Mouse (Mus musculus) forebrain, embryonic 14.5 days (tissue): ENCODE measurements around the gene Msh2. TPM values are rescaled to one million over a fixed set of nuclear protein-coding genes. Genes with fewer than 3 reads are reported as not detected.
"Not testable (repeated sequence)": the region's sequence is repeated elsewhere in the genome, so short reads cannot be mapped to it uniquely, and the experiment has no call there.

Experiments used
- ATAC-seq: fragments of 200-750 bp; cut with Nextera tagmentation; 2 replicates; pipeline ENCODE4 v1.8.0; 2017; ENCODE audit warnings: mild to moderate bottlenecking, moderate library complexity
- DNase-seq: peaks from one replicate; pipeline ENCODE4 v3.0.0-alpha.2; 2015; ENCODE audit warnings: low spot score
- H3K27ac ChIP-seq: fragments of 300-500 bp; sonication (generic); 2 replicates; pipeline ENCODE4 v1.5.1; 2014; ENCODE audit warnings: low read depth, mild to moderate bottlenecking, control low read depth, low read length, moderate library complexity
- H3K27me3 ChIP-seq: fragments of 300-500 bp; sonication (generic); replicated peaks from 2 replicates; pipeline ENCODE4 v1.6.1; 2014; ENCODE audit warnings: low read length, control low read depth, mixed read lengths; ENCODE audit not compliant: control insufficient read depth, insufficient read depth
- H3K36me3 ChIP-seq: fragments of 300-500 bp; sonication (generic); 2 replicates; pipeline ENCODE4 v1.6.1; 2014; ENCODE audit warnings: low read length, control low read depth; ENCODE audit not compliant: control insufficient read depth, insufficient read depth
- H3K4me1 ChIP-seq: fragments of 300-500 bp; sonication (generic); 2 replicates; pipeline ENCODE4 v1.6.1; 2014; ENCODE audit warnings: antibody characterized with exemption, low read length, control low read depth; ENCODE audit not compliant: control insufficient read depth, insufficient read depth
- H3K4me2 ChIP-seq: fragments of 300-500 bp; sonication (generic); 2 replicates; pipeline ENCODE4 v1.6.1; 2014; ENCODE audit warnings: mild to moderate bottlenecking, control low read depth, low read length
- H3K4me3 ChIP-seq: fragments of 300-500 bp; sonication (generic); 2 replicates; pipeline ENCODE4 v1.5.1; 2014; ENCODE audit warnings: low read depth, low read length, control low read depth
- H3K9ac ChIP-seq: fragments of 300-500 bp; sonication (generic); 2 replicates; pipeline ENCODE4 v1.6.1; 2014; ENCODE audit warnings: mild to moderate bottlenecking, low read length, control low read depth, moderate library complexity
- H3K9me3 ChIP-seq: fragments of 300-500 bp; sonication (generic); replicated peaks from 2 replicates; pipeline ENCODE4 v1.6.1; 2016; ENCODE audit warnings: low read length, control low read depth, mixed read lengths; ENCODE audit not compliant: control insufficient read depth
- WGBS: fragments of 180-500 bp; shearing (Covaris S2); extraction: QIAGEN DNeasy Blood & Tissue Kit; methylation state at CpG from one replicate; pipeline ENCODE4 v1.1.7; 2014; 5-methylcytosine and 5-hydroxymethylcytosine counted together
- polyA plus RNA-seq: library from polyadenylated mRNA; unstranded; fragments of >200 nt; fragmentation: Nextera tagmentation; extraction: Ambion mirVana; gene quantifications from 2 replicates; pipeline ENCODE4 v1.2.1, GENCODE M21; 2014

The Msh2 gene
- polyA plus RNA-seq, 1 experiment from 2014 or later: 54.2 TPM

GRCm38 (mm10) chr17:87655616-87656015 lies 16.5 kb upstream of the Msh2 start:
- H3K9me3 ChIP-seq, H3K9ac ChIP-seq, H3K4me2 ChIP-seq, H3K27ac ChIP-seq, H3K27me3 ChIP-seq, H3K4me1 ChIP-seq, DNase-seq, H3K4me3 ChIP-seq, ATAC-seq, H3K36me3 ChIP-seq: not testable (repeated sequence)
- 96% methylated on average over 5 of the region's 5 CpGs for WGBS

GRCm38 (mm10) chr17:87661958-87662573 lies 10.1 kb upstream of the Msh2 start:
- not testable (repeated sequence) for ATAC-seq

GRCm38 (mm10) chr17:87664238-87664637 lies 7.9 kb upstream of the Msh2 start:
- H3K27me3 ChIP-seq: no peaks in the 10 kb centered on the region
- no peaks in the 10 kb centered on the region for H3K9me3 ChIP-seq
- ATAC-seq: no peak
- H3K4me2 ChIP-seq: no peak overlapping the region
- no peak overlapping the region for H3K4me3 ChIP-seq
- H3K9ac ChIP-seq: no peak overlapping the region
- no peaks in the 10 kb centered on the region for H3K4me1 ChIP-seq
- no peaks in the 10 kb centered on the region for H3K36me3 ChIP-seq
- H3K27ac ChIP-seq: no peak overlapping the region
- DNase-seq: no peak

More at GRCm38 (mm10) chr17:87661958-87662573, 10.1 kb upstream of the Msh2 start:
- not testable (repeated sequence) for H3K27ac ChIP-seq, H3K36me3 ChIP-seq, H3K4me1 ChIP-seq, H3K9me3 ChIP-seq, DNase-seq, H3K4me2 ChIP-seq, H3K9ac ChIP-seq, H3K27me3 ChIP-seq, H3K4me3 ChIP-seq
- WGBS: 84% methylated on average over 9 of the region's 9 CpGs

- Histone ChIP-seq H3K4me3 (no peak overlapping the region), H3K36me3 (no peaks in the 10 kb centered on the region), H3K4me1 (no peaks in the 10 kb centered on the region), H3K27me3 (no peaks in the 10 kb centered on the region), H3K27ac (no peak overlapping the region), H3K4me2 (no peak overlapping the region), H3K9ac (no peak overlapping the region), H3K9me3 (no peaks in the 10 kb centered on the region)
- DNase-seq (peak; percentile 61), ATAC-seq (no peak)
- 74% methylated on average over 10 of the region's 10 CpGs for WGBS
Measured at GRCm38 (mm10) chr17:87665066-87665822, 6.9 kb upstream of the Msh2 start.

GRCm38 (mm10) chr17:87672677-87673286 lies 652 bp downstream of the Msh2 start:
- peak overlapping the region; percentile 71; the same call in 1 of the 2 replicates for H3K27ac ChIP-seq
- under 1% methylated on average over 49 of the region's 54 CpGs for WGBS
- DNase-seq (peak; percentile 39), ATAC-seq (peak; percentile 58)
- no peaks in the 10 kb centered on the region for H3K9me3 ChIP-seq
- H3K9ac ChIP-seq: peak overlapping the region; percentile 79
- H3K4me2 ChIP-seq: peak overlapping the region; percentile 82
- H3K36me3 ChIP-seq: no peaks in the 10 kb centered on the region
- H3K4me1 ChIP-seq: peaks cover 13% of the 10 kb centered on the region
- H3K27me3 ChIP-seq: no peaks in the 10 kb centered on the region
- peak overlapping the region; percentile 88 for H3K4me3 ChIP-seq

- not testable (repeated sequence) for H3K27ac ChIP-seq, H3K4me3 ChIP-seq, H3K27me3 ChIP-seq, H3K4me2 ChIP-seq, H3K9me3 ChIP-seq, ATAC-seq, H3K9ac ChIP-seq
- DNase-seq: peak; percentile 44
- WGBS: 97% methylated on average over 1 of the region's 1 CpGs
- H3K4me1 ChIP-seq: peaks cover 13% of the 10 kb centered on the region
- H3K36me3 ChIP-seq: peaks cover 27% of the 10 kb centered on the region
Measured at GRCm38 (mm10) chr17:87676916-87677474, 4.9 kb downstream of the Msh2 start.

DNA sequence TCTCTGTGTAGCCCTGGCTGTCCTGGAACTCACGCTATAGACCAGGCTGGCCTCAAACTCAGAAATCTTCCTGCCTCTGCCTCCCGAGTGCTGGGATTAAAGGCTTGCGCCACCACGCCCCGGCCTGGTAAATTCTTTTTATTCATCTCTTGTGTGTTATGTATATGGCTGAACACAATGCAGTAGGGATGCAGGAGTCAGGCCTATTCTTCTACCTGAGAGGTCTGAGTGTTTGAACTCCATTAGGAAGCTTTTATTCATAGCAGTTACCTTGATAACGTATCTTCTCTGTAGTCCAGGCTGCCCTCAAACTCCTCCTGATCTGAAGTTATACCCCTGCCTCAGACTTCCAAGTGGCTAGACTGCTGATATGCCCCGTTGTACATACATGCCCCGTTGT lies 5.5 kb downstream of the Msh2 start:
- Histone ChIP-seq H3K36me3 (peaks cover 34% of the 10 kb centered on the region), H3K27ac (no peak overlapping the region), H3K9me3 (no peaks in the 10 kb centered on the region), H3K4me3 (no peak overlapping the region), H3K9ac (no peak overlapping the region), H3K27me3 (no peaks in the 10 kb centered on the region), H3K4me1 (peaks cover 13% of the 10 kb centered on the region), H3K4me2 (no peak overlapping the region)
- ATAC-seq (no peak), DNase-seq (no peak)
- WGBS: 92% methylated on average over 8 of the region's 8 CpGs

GRCm38 (mm10) chr17:87689217-87689616 lies 17.1 kb downstream of the Msh2 start:
- Histone ChIP-seq H3K9me3 (no peaks in the 10 kb centered on the region), H3K4me1 (no peaks in the 10 kb centered on the region), H3K4me2 (no peak overlapping the region), H3K36me3 (peaks cover 68% of the 10 kb centered on the region), H3K27ac (no peak overlapping the region), H3K4me3 (no peak overlapping the region), H3K9ac (no peak overlapping the region), H3K27me3 (no peaks in the 10 kb centered on the region)
- WGBS: 97% methylated on average over 8 of the region's 8 CpGs
- no peak for ATAC-seq
- DNase-seq: no peak
